Mouse (Mus musculus) urinary bladder, postnatal 36 days (tissue): ENCODE measurements around the gene Irf8.
"Not testable (repeated sequence)": the region's sequence is repeated elsewhere in the genome, so short reads cannot be mapped to it uniquely, and the experiment has no call there.

Experiments
- DNase-seq, 2 experiments: peaks; one replicate each; pipeline ENCODE4 v3.0.0; 2022; ENCODE audit warnings: low spot score in 2 of 2, mixed read lengths in 1 of 2

Gene Irf8

GRCm38 (mm10) chr8:120723025-120723424 is 13.1 kb upstream of the Irf8 start:
- no peak for DNase-seq

GRCm38 (mm10) chr8:120724096-120724495 is 12.1 kb upstream of the Irf8 start:
- not testable (repeated sequence) for DNase-seq

GRCm38 (mm10) chr8:120724816-120725575 is 11.2 kb upstream of the Irf8 start:
- DNase-seq, result no peak

GRCm38 (mm10) chr8:120725576-120725950 is 10.6 kb upstream of the Irf8 start:
- no peak for DNase-seq

GRCm38 (mm10) chr8:120726051-120726450 is 10.1 kb upstream of the Irf8 start:
- no peak for DNase-seq

GRCm38 (mm10) chr8:120728488-120729160 is 7.5 kb upstream of the Irf8 start:
- no peak for DNase-seq

GRCm38 (mm10) chr8:120731582-120731981 is 4.6 kb upstream of the Irf8 start:
- no peak for DNase-seq

GRCm38 (mm10) chr8:120732068-120732467 is 4.1 kb upstream of the Irf8 start:
- no peak for DNase-seq

GRCm38 (mm10) chr8:120736486-120736885 is 328 bp downstream of the Irf8 start:
- DNase-seq, result peak; percentile 38 to 48

- no peak for DNase-seq
Measured at GRCm38 (mm10) chr8:120737166-120737565, 1.0 kb downstream of the Irf8 start.

- DNase-seq, result no peak
Measured at GRCm38 (mm10) chr8:120738771-120739170, 2.6 kb downstream of the Irf8 start.

GRCm38 (mm10) chr8:120739526-120739925 is 3.4 kb downstream of the Irf8 start:
- DNase-seq, result no peak

GRCm38 (mm10) chr8:120740579-120740978 is 4.4 kb downstream of the Irf8 start:
- DNase-seq, result no peak

- DNase-seq, result no peak
Measured at GRCm38 (mm10) chr8:120741001-120741400, 4.8 kb downstream of the Irf8 start.

- DNase-seq, result no peak
Measured at GRCm38 (mm10) chr8:120741815-120742530, 5.8 kb downstream of the Irf8 start.

- DNase-seq, result peak; percentile 51 to 55
Measured at GRCm38 (mm10) chr8:120743149-120743897, 7.2 kb downstream of the Irf8 start.

GRCm38 (mm10) chr8:120743898-120744290 is 7.7 kb downstream of the Irf8 start:
- peak in 1 of 2 experiments; percentile 56 for DNase-seq

- DNase-seq, result no peak
Measured at GRCm38 (mm10) chr8:120744448-120744847, 8.3 kb downstream of the Irf8 start.

- no peak for DNase-seq
Measured at GRCm38 (mm10) chr8:120745226-120745625, 9.1 kb downstream of the Irf8 start.

GRCm38 (mm10) chr8:120746007-120746701 is 10.0 kb downstream of the Irf8 start:
- DNase-seq, result no peak

- no peak for DNase-seq
Measured at GRCm38 (mm10) chr8:120747286-120747685, 11.1 kb downstream of the Irf8 start.
